Mouse (Mus musculus) cerebellum, adult 18-20 months (tissue): ENCODE results near the gene Lrrc1.

ENCODE experiments used
- DNase-seq, 2 experiments: peaks; one replicate each; pipeline ENCODE4 v3.0.0; 2021

Gene Lrrc1

DNA sequence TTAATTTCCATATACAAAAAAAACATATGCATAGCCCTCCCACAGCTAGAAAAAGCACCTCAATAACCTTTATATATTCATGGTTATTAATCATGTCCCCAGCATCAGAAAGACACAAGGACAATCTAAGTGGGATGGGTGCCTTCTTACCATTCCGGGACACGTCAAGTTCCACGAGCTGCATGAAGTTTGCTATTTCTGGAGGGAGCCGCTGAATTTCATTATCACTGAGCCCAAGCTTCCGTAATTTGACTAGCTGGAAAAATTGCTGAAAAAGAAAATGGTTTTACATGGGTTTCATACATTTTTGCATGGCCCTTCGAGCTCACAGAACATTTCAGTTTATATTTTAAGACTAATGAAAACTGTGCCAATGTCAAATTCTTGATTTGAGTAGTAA lies 45.6 kb downstream of the Lrrc1 start:
- no peak for DNase-seq

DNA sequence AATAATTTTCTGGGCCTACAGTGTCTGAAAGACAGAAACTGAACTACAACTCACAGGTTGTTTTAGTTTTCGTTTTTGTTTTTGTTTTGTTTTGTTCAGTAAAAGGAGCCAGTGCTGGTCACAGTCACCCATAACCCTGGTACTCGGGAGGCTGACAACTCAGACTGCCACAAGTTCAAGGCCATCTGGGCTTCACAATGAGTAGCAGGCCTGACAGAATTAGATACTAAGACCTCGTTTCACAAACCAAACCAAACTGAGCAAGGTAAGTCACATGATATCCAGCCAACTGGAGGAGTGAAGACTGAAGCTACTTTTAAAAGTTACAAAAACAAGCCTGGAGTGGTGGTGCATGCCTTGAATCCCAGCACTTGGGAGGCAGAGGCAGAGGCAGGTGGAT lies 46.3 kb downstream of the Lrrc1 start:
- DNase-seq, result no peak

DNA sequence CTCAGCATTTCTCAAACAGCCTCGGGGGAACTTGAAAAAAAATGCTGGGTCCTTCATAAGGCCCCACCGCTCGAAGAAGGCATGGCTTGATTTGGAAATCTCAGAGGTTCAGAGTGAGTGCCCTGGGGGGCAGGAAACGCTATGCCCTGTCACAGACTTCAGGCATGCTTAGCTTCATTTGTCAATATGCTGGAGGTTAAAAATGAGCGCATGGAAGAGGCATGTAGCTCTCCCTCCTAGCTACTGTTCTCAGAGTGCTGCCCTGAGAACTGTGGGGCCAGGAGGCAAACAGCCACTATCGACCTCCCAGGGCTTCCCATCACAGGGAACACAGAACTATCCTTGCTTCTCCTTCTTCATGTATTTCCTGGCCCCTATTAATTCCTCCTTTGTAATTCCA lies 47.5 kb downstream of the Lrrc1 start:
- DNase-seq, result no peak

DNA sequence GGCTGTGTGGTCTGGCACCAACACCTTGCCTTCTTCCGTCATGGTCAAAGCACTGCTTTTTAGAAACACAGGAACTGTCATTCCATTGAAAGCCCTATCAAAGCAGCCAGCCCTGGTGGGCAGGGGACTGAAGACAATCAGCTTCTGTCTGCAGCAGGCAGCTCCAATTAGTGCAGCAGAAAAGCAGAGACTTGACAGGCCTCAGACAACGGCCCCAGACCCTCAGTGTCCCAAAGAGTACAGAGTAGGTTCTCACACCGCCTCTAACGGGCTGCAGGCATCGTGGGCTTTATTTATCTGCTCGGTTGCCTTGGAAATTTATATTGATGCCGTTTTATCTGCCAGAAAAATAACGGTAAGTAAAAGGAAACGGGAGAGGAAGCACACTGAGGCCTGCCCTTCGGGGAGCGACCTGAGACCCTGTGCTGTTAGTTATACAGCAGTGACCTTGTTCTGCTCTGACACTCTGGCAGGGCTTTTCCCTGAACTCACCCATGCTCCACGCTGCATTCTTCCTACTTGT lies 48.1 kb downstream of the Lrrc1 start:
- no peak for DNase-seq

DNA sequence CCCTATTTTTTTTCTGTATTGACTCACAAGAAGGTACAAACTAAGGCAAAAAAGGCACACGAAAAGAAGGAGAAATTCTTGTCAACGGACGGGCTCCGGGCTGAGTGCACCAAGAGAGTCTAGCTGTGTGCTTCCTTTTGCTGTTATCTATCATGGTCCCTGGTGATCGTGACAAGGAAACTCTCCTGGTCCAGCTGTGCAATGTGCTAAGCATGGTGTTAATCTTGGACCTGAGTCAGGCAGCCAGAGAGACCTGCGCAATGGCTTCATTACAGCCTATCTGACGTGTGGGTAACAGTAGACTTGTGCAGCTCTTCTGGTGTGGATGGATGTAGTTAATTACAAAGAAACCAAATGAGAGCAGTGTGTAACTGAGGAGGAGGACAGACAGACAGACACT lies 50.4 kb downstream of the Lrrc1 start:
- DNase-seq, result no peak

DNA sequence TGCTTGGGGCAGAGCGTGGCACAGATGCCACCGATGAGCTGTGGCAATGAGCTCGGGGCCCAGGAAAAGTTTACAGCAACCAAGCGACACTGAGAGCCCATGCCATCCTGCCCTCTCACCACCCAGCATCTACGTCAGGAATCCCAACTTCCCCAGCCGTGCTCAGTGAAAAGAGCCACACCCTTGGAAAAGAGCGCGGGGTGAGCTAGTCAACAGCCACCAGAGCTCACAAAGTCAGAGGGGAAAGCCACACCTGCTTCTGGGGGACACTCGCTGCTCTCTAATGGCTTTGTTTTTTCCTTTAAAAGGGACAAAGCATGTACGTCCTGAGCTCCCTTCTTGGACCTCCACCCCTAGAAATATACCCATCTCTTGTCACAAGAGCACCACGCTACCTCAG lies 56.1 kb downstream of the Lrrc1 start:
- DNase-seq, result no peak

DNA sequence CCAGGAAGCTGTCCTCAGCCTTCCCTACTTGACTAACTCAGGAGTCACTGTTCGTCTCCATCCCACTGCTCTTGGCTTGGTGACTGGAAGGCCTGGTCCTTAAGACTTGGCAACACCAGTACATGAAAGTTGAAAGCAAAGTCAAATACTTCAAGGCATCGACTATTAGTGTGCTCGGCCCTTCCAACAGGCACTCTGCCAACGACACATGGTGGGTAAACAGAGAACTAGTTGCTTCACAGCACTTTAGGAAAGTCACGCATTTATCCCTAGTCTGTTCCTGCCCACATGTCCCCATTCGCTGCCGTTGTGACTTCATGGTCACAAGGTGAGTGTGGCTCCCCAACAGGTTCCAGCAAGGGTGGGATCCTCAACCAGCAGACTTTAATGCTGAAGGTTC lies 57.2 kb downstream of the Lrrc1 start:
- DNase-seq, result no peak

DNA sequence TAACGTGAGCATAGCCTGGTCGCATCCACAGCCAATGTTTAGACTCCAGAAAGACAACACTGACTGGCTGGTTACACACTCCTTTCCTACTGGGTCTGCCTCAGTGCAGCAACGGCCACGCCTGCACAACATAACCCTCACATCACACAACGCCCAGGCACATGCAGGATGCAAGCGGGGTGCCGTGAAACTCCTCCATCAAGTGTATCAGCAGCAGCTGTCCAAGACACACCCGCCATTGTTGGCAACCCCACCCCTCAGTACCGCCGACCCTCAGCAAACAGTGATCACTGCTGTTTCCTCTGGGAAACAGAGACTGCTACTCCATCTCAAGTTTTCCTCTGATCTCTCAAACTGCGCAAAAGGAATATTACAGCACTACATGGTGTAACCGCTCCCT lies 58.8 kb downstream of the Lrrc1 start:
- DNase-seq, result no peak

DNA sequence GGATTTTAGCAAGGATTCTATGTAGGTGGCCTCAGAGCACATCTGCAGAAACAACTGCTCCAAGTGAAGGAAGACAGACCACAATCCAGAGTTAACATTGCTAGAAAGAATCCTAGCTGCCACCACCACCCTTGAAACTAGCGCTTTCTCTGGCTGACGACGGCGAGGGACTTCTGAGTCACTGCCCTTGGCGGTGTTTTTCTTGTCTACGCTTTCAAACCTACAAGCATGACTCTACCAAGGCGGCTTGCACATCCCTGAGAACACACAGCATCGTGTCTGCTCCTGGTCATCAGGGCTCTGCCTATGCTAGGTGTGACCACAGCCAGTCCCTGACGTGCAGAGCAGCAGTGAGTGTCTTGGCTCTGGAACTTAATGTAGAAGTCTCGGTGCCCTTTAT lies 59.9 kb downstream of the Lrrc1 start:
- DNase-seq, result no peak

DNA sequence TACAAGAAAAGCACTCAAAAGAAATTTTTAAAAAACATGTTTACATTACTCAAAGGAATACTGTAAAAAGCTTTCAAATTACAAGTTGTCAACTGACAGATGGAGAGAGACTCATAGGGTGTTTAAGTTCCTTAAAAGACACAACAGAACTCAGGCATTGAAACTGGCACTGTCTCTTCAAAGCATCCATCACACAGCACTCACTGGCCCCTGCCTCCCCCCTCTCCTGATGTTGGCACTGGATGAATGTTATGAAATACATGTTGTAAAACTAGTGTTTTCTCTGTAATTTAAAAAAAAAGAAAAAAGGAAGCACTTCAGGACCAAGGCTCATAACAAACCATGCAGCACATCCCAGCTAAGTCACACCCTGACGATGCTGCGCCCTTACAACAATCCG lies 61.1 kb downstream of the Lrrc1 start:
- no peak for DNase-seq

DNA sequence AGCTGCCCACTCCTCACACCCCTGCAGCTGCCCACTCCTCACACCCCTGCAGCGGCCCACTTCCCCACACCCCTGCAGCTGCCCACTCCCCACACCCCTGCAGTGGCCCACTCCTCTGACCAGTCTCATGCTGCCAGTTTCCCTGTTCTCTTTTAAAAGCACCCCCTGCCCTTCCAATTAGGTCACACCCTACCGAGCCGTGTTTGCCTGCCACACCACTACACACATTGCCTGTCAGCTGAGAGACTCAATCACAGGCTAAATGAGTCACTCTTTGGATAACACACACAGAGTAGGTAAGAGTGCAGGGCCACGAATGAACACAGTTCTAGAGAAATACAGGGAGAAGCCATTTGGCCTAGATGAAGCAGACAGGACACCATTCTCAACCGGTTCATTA lies 62.4 kb downstream of the Lrrc1 start:
- DNase-seq, result no peak

DNA sequence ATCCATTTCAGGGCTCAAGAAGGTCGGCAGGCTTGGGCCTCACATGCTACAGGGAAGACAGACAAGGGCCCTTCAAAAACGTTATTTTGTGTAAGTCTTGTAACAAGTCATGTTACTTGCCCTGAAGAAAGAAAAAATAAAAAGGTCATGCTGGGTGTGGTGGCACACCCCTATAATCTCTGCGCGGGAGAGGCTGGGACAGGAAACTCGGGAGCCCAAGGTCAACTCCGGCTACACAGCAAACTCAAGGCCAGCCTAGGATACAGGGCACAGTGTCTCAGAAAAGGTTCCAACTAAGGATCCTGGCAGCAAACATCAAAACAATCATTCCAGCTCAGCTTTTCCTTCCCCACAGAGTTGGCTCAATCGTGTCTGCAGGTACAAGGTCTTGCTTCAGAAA lies 63.3 kb downstream of the Lrrc1 start:
- DNase-seq, result no peak

DNA sequence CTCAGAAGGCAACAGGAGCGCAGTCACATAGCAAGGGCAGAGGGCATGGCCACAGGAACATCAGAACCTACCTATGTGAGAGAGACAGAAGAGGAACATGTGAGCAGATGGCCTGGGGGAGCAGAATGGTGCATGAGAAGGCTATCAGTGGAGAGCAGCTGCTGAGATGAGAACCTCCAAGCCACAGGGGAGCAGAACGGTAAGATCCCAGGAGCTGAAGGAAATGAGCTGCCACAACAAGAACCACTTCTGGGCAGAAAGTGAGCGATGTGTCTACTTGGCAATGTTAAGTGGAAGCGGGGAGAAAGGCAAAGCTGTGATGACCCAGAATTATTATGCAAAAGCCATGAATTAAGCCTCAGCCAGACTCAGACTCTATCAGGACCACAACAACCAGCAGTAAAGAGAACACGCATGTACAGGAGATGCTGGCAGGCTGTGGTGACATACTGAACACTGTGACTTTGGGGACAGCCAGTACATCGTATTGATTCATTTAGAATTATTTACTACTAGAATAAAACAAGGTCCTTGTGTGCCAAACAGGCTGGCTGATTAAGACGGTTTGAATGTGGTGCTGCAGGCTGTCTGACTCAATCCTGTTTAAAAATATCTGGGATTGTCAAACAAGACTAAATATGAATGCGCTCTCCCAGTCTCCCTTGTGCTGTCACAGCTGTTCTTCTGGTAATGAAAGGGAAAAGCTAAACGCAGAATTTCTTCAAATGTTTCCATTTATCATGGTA lies 63.9 kb downstream of the Lrrc1 start:
- peak in 1 of 2 experiments; percentile 17 for DNase-seq

DNA sequence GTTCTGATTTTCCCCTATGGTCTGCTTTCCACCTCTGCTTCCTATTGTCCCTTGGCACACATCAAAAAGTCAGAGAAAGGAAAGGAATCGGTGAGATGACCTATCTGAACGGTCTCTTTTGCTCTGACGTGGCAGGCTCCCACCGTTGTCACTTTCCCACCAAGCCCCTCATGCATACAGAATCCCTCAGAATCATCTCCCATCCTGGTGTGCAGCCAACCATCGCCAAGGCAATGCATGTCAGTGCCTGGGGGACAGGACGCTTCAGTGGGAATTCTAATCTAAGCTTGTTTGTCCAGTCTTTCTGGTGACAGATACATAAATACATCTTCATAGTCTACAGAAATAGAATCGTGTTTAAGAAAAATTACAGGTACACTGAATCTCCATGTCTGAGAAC lies 64.7 kb downstream of the Lrrc1 start:
- DNase-seq, result no peak

DNA sequence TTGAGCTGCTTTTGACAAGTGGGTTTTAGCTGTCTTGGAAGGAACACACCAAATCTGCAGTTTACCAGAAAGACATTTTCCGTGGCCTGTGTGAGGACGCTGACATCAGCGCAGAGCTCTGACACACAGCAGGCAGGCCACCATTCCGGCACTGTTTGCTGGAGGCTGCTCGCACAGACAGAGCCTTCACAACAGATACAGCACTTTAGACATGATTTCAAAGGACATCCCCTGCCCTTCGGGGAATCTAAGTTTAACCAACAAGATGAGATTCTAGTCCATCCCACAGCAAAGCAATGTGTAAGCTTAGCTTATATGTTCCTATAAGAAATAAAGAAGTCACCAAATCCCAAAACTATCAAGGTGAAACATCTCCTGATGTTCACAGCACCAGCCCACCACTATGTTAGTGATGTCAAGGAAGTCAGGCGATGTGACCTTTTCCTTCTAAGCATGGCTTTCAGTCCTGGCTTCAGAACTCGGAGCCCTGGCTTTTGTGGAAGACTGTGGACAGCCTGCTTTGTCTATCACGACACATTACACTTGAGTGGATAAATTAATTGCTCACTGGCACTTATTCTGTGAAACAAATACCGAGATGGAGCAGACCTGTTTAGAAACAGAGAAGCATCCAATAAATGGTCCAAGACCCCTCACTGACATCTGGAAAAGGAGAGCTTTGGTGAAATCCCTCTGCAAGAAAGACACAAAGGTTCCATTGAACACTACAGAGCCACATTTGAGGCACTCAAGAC lies 66.3 kb downstream of the Lrrc1 start:
- no peak for DNase-seq

DNA sequence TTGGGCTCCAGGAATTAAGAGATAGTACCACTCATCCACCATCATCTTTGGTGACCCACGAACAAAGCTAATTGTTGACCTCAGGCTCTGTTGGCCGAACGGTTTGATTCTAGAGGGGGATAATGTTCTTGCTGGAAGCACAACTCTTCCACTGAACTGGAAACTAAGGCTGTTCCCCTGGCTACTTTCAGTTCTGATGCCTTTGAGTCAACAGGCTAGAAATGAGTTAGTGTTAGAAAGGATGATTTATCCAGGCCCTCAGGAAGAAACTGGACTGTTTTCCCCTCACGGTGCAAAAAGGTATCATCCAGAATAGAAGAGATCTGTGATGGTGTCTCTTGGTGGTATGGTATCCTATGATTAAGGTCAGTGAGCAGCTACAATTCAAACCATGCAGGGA lies 70.1 kb downstream of the Lrrc1 start:
- DNase-seq, result no peak

DNA sequence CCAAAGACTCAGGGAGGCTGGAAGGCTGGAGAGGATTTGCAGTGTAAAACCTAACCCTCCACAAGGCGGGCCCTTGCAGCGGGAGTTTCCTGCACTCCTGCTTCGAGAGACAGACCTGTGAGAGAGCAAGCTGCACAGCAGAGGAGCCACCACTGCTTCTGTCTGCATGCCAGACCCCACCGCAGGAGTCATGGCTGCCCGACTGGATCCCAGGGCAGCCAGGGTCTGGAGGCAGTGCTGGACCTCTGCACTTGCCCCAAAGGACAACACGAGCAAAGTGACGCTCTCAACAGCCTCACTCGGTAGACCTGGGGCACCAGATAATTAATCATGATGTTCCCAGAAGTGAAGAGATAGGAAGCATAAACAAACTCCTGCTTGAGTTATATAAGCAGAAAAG lies 72.1 kb downstream of the Lrrc1 start:
- DNase-seq, result no peak

DNA sequence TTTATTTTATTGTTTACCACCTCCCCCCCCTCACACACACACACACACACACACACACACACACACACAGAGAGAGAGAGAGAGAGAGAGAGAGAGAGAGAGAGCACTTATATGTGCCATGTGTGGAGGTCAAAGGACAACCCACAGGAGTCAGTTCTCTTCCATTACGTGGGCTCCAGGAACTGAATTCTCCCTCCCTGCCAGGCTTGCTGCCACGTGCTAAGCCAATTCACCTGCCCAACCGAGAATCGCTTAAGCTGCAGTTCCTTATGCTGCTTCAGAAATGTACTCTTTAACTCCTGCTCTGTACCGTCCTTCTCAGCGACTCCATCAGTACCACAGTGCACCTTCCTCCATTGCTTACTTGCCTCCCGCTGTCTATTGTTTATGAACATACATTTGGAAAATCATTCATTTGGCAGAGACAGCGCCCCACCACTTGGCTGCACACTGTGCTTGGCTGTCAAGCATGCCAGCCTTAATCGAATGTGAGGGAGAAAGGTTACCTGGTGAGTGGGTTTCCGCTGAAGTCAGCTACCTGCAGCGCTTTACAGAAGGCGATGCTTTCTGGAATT lies 72.9 kb downstream of the Lrrc1 start:
- DNase-seq, result peak; percentile 24 to 33

DNA sequence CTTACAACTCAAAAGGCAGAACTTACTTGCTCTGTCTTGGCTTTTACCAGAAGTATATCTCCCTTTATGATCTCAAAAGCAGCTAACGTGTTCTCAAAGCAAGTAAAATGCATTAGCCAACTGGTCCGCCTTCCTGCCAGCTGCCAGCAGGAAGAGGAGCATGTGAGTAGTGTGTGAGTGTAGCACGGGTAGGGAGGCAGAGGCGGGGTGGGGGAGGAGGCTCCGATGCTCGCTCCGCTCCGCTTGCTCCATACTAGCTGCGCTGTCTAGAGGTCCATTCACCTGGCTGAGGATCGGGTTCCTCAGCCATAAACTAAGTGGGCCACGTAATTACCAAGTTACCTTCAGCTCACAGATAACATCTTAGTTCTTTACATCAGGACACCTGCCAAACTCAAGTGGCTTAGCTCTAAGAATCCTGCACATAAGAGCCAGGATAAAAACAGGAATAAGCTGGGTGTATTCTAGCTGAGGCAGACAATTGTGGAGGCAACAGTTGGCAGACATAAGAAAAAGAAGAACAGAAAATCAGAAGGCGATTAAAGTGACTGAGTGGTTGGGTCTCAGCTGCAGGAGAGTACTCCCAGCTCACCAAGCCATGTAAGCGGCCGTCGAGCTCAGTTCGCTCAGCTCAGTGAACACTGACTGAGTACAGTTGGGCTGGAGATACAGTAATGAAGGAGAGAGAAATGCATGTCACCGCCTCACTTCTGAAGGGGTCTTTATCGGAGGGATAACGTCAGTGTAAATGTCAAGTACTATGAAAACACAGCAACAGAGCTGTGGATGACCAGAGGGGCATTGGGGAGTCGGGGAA lies 74.7 kb downstream of the Lrrc1 start:
- no peak for DNase-seq

DNA sequence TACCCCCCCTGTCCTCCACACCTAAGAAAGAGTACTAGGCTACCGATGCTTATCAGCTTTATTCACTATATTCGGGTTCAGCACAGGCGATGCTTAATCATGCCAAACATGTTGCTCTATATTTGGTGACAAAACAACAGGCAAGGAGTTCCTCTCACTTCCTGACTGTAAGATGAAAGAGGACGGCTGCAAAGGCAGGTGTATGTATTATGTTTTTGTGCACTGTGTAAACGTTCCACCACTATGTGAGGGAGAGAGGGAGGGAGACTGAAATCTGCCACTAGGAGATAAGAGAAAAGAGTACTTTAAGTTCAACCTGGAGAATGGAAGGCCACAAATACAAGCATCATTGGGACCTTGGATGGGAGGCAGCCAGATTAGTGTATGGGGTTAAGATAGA lies 77.7 kb downstream of the Lrrc1 start:
- DNase-seq, result no peak

DNA sequence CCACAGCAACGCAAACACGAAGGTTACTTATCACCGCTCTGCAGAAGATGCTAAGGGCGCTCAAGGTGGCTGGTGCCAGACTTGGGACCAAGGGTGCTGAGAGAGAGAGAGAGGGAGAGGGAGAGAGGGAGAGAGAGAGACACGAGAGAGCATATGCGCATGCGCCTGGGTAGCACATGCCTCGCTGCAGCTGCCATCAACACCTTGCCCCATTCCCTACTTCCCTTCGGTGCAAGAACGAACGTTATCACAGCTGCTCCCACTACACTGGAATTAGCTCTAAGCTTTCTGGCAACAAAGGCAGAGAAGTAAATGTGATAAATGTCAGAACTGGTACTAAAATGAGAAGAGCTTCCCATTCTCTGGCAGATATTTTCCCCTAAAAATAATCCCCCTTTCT lies 79.3 kb downstream of the Lrrc1 start:
- DNase-seq, result no peak

DNA sequence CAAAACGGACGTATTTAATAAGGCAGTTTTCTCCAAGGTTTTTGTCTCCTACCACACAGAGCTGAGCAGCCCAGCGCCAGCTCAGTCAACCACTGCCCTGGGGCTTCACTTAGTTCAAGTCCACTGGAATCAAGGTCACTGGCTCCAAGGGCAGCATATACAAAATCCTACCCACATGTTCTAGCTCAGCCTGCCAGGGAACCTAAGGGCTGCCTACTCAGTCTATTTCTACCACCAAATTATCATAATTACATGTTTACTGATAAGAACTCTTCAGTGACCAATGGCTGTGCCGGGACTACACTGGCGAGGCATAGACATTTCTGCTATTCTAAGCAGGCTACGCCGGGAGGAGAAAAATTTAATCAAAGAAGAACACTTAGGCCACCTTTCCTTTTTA lies 80.8 kb downstream of the Lrrc1 start:
- DNase-seq, result no peak

DNA sequence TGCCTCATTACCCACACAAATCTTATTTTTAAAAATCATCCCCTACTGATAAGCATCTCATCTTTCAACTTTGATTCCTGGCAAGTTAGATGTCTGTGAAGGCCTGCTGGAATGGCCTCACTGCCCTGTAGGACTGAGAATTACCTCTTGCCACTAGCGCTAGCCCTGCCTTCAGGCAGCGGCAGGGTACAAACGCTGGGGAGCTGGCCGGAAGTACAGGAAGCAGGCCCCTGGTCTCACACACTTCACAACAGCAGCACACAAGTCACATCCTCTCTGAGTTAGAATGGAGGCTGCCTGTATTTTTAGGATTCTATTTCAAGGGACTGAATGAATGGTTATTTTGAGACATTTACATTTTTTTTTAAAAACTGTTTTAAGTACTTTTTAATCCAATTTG lies 81.5 kb downstream of the Lrrc1 start:
- no peak for DNase-seq
